Mouse (Mus musculus) embryo, embryonic 11 days (tissue): ENCODE measurements around the gene Brd4.

Experiments used
- DNase-seq: peaks from one replicate; pipeline ENCODE4 v3.0.0-alpha.2; 2015

Gene Brd4

GRCm38 (mm10) chr17:32284262-32285137 lies at the start of gene Brd4:
Gene Brd4, minus strand, starts transcription at chr17:32284722.
- peak; percentile 96 for DNase-seq

GRCm38 (mm10) chr17:32333675-32334303 lies 49.3 kb upstream of the Brd4 start:
- no peak for DNase-seq

GRCm38 (mm10) chr17:32327501-32327900 lies 43.0 kb upstream of the Brd4 start:
- DNase-seq = no peak

GRCm38 (mm10) chr17:32322809-32323208 lies 38.3 kb upstream of the Brd4 start:
- no peak for DNase-seq

GRCm38 (mm10) chr17:32321836-32322235 lies 37.3 kb upstream of the Brd4 start:
- DNase-seq = no peak

- no peak for DNase-seq
Measured at GRCm38 (mm10) chr17:32321390-32321734, 36.8 kb upstream of the Brd4 start.

- peak; percentile 99 for DNase-seq
Measured at GRCm38 (mm10) chr17:32320597-32321389, 36.3 kb upstream of the Brd4 start, which contains the start of gene Akap8. Gene Akap8, minus strand, starts transcription at chr17:32321238.

- peak; percentile 3 for DNase-seq
Measured at GRCm38 (mm10) chr17:32319950-32320349, 35.4 kb upstream of the Brd4 start.

- DNase-seq = no peak
Measured at GRCm38 (mm10) chr17:32317708-32318107, 33.2 kb upstream of the Brd4 start.

GRCm38 (mm10) chr17:32317032-32317431 lies 32.5 kb upstream of the Brd4 start:
- no peak for DNase-seq

GRCm38 (mm10) chr17:32315560-32315959 lies 31.0 kb upstream of the Brd4 start:
- no peak for DNase-seq

GRCm38 (mm10) chr17:32313892-32314291 lies 29.4 kb upstream of the Brd4 start:
- no peak for DNase-seq

- DNase-seq = no peak
Measured at GRCm38 (mm10) chr17:32312801-32313200, 28.3 kb upstream of the Brd4 start.

- no peak for DNase-seq
Measured at GRCm38 (mm10) chr17:32307963-32308362, 23.4 kb upstream of the Brd4 start.

GRCm38 (mm10) chr17:32298125-32298524 lies 13.6 kb upstream of the Brd4 start:
- no peak for DNase-seq

- DNase-seq = no peak
Measured at GRCm38 (mm10) chr17:32295901-32296300, 11.4 kb upstream of the Brd4 start.

GRCm38 (mm10) chr17:32295160-32295559 lies 10.6 kb upstream of the Brd4 start:
- DNase-seq = no peak

- DNase-seq = no peak
Measured at GRCm38 (mm10) chr17:32285138-32285670, 682 bp upstream of the Brd4 start.

- peak; percentile 82 for DNase-seq
Measured at GRCm38 (mm10) chr17:32283771-32284221, 726 bp downstream of the Brd4 start.

GRCm38 (mm10) chr17:32283341-32283740 lies 1.2 kb downstream of the Brd4 start:
- DNase-seq = peak; percentile 37

GRCm38 (mm10) chr17:32281611-32282310 lies 2.8 kb downstream of the Brd4 start:
- no peak for DNase-seq

- DNase-seq = no peak
Measured at GRCm38 (mm10) chr17:32281126-32281525, 3.4 kb downstream of the Brd4 start.
